Mouse (Mus musculus): ENCODE data around the gene Igflr1. TPM values are rescaled to one million over a fixed set of nuclear protein-coding genes. Genes with fewer than 3 reads are reported as not detected.

Igflr1 gene
- polyA plus RNA-seq, 1 experiment = not detected

DNA sequence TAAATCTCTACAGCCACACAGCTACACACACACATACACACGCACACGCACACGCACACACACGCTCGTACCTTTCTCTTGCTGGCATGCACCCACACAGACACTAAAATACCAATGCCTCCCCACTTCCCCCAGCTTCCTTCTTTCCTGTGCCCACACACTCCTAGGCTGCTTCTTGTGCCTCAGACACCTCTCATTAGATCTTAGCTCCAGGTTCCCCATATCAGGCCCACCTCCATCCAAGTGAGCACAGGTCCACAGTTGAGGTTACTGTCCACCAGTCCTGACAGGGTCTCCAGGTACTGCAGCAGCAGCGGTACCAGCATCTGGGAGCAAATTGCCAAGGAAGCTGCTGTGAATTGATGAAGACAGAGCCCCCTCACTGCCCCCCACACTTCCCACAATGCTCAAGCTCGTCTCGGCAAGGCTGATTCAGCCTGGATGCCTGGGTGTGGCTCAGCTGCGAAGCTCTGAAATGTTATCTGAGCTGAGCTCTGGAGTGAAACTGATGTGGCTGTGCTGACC is 33.9 kb upstream of the Igflr1 start:
- WGBS = 55% methylated on average over 9 of the region's 9 CpGs
- Histone ChIP-seq H3K27ac (ENCODE audit: insufficient read depth, low read depth, low read length) (peak overlapping the region; percentile 66), H3K4me1 (ENCODE audit: control insufficient read depth, insufficient read depth, low read length) (peaks cover 62% of the 10 kb centered on the region), H3K4me3 (ENCODE audit: insufficient read depth, low read depth, low read length) (peak overlapping the region; percentile 16; the same call in 1 of the 2 replicates)
- no peak for TF ChIP-seq POLR2A (IDR thresholded peaks at IDR 0.05; ENCODE audit: insufficient read depth, low read depth, low read length)
- no peak for TF ChIP-seq CTCF (IDR thresholded peaks at IDR 0.05; ENCODE audit: insufficient read depth, low read depth, low read length)

- TF ChIP-seq CTCF (IDR thresholded peaks at IDR 0.05; ENCODE audit: insufficient read depth, low read depth, low read length) (no peak), POLR2A (IDR thresholded peaks at IDR 0.05; ENCODE audit: insufficient read depth, low read depth, low read length) (no peak)
- Histone ChIP-seq H3K4me3 (ENCODE audit: insufficient read depth, low read depth, low read length) (peak overlapping the region; percentile 19), H3K27ac (ENCODE audit: insufficient read depth, low read depth, low read length) (peak overlapping the region; percentile 66), H3K4me1 (ENCODE audit: control insufficient read depth, insufficient read depth, low read length) (peaks cover 53% of the 10 kb centered on the region)
- WGBS = 22% methylated on average over 8 of the region's 8 CpGs
Observed at GRCm38 (mm10) chr7:30532931-30533330, 32.3 kb upstream of the Igflr1 start.

DNA sequence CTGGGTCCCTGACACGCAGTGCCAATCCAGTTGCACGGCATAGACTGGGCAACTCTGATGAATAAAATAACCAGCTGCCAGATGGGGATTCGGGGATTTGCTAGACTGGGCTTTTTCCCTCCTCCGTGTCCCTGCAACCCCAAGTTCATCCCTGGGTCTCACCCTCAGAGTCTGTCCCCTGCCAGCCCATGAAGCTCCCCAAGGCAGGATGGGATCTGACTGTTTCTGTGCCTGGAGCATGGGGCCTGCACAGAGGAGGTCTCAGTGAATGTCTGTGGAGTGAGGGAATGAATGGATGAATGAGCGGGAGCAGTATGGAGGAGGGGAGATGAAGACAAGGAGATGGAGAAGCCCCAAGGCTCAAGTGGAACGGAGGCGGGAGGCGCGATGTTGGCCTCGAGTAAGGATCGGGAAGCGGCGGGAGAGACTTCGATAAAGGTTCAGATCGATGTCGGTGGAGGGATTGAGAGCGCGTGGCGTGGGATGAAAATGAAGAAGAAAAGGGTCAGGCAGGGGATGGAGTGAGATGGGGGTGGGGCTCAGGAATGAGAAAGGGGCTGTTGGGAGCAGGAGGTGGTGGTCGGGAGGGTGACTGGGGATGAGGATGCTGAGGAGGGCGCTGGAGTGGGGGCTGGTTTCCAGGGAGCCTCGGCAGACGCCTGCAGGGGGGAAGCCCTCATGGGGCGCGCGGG is 31.1 kb upstream of the Igflr1 start:
- peak overlapping the region; percentile 49 for H3K27ac ChIP-seq (ENCODE audit: insufficient read depth, low read depth, low read length)
- peaks cover 43% of the 10 kb centered on the region for H3K4me1 ChIP-seq (ENCODE audit: control insufficient read depth, insufficient read depth, low read length)
- WGBS = 2% methylated on average over 26 of the region's 26 CpGs
- peak overlapping the region; percentile 95 for H3K4me3 ChIP-seq (ENCODE audit: insufficient read depth, low read depth, low read length)
- TF ChIP-seq CTCF (IDR thresholded peaks at IDR 0.05; ENCODE audit: insufficient read depth, low read depth, low read length) (no peak), POLR2A (IDR thresholded peaks at IDR 0.05; ENCODE audit: insufficient read depth, low read depth, low read length) (no peak)

DNA sequence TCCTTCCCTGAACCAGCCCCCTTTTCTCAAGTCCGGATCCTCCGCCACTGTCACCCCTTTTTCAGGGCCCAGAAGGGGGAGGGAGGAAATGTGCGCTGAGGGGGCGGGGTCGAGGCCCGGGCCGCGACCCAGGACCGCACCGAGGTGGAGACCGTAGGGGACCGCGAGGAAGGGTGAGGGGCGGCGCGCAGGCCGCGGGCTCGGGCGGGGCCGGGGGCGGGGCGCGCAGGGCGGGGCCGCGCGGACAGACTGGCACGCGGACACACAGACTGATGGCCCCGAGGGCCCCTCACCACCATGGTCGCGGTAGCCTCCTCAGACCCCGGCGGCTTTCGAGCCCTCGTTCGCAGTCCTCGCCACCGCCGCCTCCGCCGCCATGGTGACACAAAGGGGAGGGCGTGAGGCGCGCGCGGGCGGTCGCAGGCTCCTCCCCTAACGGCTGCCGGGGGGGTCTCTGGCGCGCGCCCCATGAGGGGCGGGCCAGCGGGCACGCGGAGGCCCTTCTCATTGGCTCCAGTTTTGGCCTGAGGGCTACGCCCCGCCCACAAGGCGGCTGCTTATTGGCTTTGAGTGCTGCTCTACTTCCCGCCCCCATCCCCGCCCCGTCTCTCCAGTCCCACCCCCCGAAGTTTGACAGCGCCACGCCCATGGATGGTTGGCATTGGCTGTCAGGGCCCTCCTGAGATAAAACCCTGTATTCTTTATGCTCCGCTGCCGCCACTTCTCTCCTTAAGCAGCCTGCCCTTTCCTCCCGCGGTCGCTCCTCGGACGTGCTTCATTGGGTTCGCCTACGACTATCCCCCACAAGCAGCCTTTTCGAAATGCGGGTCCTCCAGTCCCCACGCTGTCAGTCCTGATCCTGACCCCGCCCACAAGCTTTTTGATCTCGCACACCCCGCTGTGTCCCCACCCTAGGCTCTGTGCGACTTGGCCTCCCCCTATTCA is 30.3 kb upstream of the Igflr1 start, which contains the start of gene Arhgap33:
Gene Arhgap33 (minus strand): TSS at position 428 of the 945 bp plus-strand sequence.
- TF ChIP-seq CTCF (IDR thresholded peaks at IDR 0.05; ENCODE audit: insufficient read depth, low read depth, low read length) = no peak
- TF ChIP-seq POLR2A (IDR thresholded peaks at IDR 0.05; ENCODE audit: insufficient read depth, low read depth, low read length) = no peak
- peak within 1 kb of the TSS; percentile 81 for H3K27ac ChIP-seq (ENCODE audit: insufficient read depth, low read depth, low read length)
- under 1% methylated on average over 84 of the region's 84 CpGs for WGBS
- H3K4me3 ChIP-seq (ENCODE audit: insufficient read depth, low read depth, low read length) = peak within 1 kb of the TSS; percentile 95
- peaks cover 38% of the 10 kb centered on the region for H3K4me1 ChIP-seq (ENCODE audit: control insufficient read depth, insufficient read depth, low read length)

DNA sequence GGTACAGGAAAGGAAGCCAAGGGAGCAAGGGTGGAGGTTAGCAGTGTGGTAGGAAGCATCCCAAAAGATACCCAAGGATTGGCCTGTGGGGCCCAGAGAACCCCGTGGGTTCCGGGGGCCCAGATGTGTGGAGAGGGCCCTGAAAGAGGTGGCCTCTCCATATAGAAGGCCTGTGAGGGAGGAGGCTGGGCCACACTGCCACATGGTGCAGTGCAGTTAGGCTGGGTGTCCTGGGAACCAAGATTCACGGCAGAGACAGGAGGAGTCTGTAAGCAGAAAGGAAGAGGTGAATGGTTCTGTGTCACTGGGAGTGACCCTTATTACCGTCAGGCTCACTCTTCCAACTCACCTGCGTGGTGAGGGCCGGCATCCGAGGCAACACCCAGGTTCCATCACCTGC is 24.7 kb upstream of the Igflr1 start:
- 92% methylated on average over 7 of the region's 7 CpGs for WGBS
- peaks cover 1% of the 10 kb centered on the region; the same call in 1 of the 2 replicates for H3K4me1 ChIP-seq (ENCODE audit: control insufficient read depth, insufficient read depth, low read length)
- no peak overlapping the region for H3K27ac ChIP-seq (ENCODE audit: insufficient read depth, low read depth, low read length)
- no peak overlapping the region for H3K4me3 ChIP-seq (ENCODE audit: insufficient read depth, low read depth, low read length)
- no peak for TF ChIP-seq CTCF (IDR thresholded peaks at IDR 0.05; ENCODE audit: insufficient read depth, low read depth, low read length)
- TF ChIP-seq POLR2A (IDR thresholded peaks at IDR 0.05; ENCODE audit: insufficient read depth, low read depth, low read length) = no peak

DNA sequence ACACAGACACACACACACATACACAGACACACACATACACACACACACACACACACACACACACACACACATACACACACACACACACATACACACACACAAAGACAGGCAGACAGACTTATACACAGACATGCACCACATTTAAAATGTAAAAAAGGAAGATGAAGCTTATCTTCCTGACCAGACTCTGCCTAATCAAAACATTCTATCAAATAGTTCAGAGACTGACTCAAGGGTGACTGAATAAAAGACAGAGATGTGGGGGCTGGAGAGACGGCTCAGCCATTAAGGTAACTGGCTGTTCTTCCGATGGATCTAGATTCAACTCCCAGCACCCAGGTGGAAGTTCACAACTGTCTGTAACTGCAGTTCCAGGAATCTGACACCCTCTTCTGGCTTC is 20.9 kb upstream of the Igflr1 start:
- TF ChIP-seq POLR2A (IDR thresholded peaks at IDR 0.05; ENCODE audit: insufficient read depth, low read depth, low read length) = no peak
- TF ChIP-seq CTCF (IDR thresholded peaks at IDR 0.05; ENCODE audit: insufficient read depth, low read depth, low read length) = no peak
- 86% methylated on average over 2 of the region's 2 CpGs for WGBS
- Histone ChIP-seq H3K27ac (ENCODE audit: insufficient read depth, low read depth, low read length) (no peak overlapping the region), H3K4me1 (ENCODE audit: control insufficient read depth, insufficient read depth, low read length) (no peaks in the 10 kb centered on the region), H3K4me3 (ENCODE audit: insufficient read depth, low read depth, low read length) (no peak overlapping the region)

DNA sequence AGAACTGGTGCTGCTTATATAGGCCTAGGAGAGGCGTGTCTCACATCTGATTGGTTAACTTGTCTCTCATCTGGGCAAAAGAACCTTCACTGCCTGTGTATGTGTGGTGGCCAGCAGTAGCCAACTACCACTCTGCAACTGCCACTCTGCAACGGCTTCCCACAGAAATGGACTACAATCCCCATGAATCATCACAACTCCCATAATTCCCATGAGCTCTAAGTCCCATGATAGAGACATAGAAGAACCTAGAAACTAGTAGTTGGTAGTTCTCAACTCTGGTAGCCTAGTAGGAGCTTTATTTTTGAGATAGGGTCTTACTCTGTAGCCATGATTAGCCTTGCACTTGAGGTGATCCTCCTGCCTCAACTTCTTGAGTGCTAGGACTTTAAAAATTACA is 15.3 kb upstream of the Igflr1 start:
- H3K4me1 ChIP-seq (ENCODE audit: control insufficient read depth, insufficient read depth, low read length) = peaks cover 13% of the 10 kb centered on the region
- H3K27ac ChIP-seq (ENCODE audit: insufficient read depth, low read depth, low read length) = no peak overlapping the region
- 86% methylated on average over 2 of the region's 2 CpGs for WGBS
- H3K4me3 ChIP-seq (ENCODE audit: insufficient read depth, low read depth, low read length) = no peak overlapping the region
- TF ChIP-seq POLR2A (IDR thresholded peaks at IDR 0.05; ENCODE audit: insufficient read depth, low read depth, low read length) = no peak
- TF ChIP-seq CTCF (IDR thresholded peaks at IDR 0.05; ENCODE audit: insufficient read depth, low read depth, low read length) = no peak

DNA sequence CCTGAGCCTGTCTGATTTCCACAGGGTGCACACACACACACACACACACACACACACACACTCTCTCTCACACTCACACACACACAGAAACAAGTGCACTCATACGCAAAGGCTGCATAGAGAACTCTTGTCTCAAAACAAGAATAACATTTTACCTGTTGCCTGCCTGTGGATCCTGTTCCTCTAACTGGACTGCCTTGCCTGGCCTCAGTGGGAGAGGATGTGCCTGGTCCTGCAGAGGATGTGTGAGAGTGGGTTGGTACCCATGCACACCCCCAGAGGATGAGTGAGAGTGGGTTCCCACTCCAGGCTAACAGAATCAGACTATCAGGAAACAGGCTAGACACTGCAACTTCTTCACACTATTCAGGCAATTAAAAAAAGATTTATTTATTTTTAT is 14.6 kb upstream of the Igflr1 start:
- 92% methylated on average over 1 of the region's 1 CpGs for WGBS
- no peak overlapping the region for H3K4me3 ChIP-seq (ENCODE audit: insufficient read depth, low read depth, low read length)
- no peak overlapping the region for H3K27ac ChIP-seq (ENCODE audit: insufficient read depth, low read depth, low read length)
- TF ChIP-seq POLR2A (IDR thresholded peaks at IDR 0.05; ENCODE audit: insufficient read depth, low read depth, low read length) (no peak), CTCF (IDR thresholded peaks at IDR 0.05; ENCODE audit: insufficient read depth, low read depth, low read length) (no peak)
- H3K4me1 ChIP-seq (ENCODE audit: control insufficient read depth, insufficient read depth, low read length) = peaks cover 13% of the 10 kb centered on the region
